Mouse (Mus musculus): ENCODE results near the gene Ltbp4.

Gene Ltbp4

GRCm38 (mm10) chr7:27291795-27292466 lies 45.6 kb downstream of the Ltbp4 start:
- DNase-seq: no peak

DNA sequence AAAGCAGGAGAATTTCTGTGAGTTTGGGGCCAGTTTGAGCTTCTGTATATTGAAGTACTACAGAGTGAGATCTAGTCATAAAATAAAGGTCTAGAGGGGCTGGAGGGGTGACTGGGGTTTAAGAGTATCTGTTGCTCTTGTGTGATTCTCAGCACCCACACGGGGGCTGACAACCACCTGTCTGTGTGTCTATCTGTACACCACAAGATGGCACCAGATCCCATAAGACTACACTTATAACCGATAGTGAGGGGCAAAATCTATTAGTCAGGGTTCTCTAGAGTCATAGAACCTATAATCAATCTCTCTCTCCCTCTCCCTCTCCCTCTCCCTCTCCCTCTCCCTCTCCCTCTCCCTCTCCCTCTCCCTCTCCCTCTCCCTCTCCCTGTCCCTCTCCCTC lies 46.9 kb downstream of the Ltbp4 start:
- no peak for DNase-seq

GRCm38 (mm10) chr7:27288732-27289131 lies 48.8 kb downstream of the Ltbp4 start:
- DNase-seq: no peak

- peak; percentile 79 for DNase-seq
Measured at GRCm38 (mm10) chr7:27285698-27286066, 51.8 kb downstream of the Ltbp4 start.

DNA sequence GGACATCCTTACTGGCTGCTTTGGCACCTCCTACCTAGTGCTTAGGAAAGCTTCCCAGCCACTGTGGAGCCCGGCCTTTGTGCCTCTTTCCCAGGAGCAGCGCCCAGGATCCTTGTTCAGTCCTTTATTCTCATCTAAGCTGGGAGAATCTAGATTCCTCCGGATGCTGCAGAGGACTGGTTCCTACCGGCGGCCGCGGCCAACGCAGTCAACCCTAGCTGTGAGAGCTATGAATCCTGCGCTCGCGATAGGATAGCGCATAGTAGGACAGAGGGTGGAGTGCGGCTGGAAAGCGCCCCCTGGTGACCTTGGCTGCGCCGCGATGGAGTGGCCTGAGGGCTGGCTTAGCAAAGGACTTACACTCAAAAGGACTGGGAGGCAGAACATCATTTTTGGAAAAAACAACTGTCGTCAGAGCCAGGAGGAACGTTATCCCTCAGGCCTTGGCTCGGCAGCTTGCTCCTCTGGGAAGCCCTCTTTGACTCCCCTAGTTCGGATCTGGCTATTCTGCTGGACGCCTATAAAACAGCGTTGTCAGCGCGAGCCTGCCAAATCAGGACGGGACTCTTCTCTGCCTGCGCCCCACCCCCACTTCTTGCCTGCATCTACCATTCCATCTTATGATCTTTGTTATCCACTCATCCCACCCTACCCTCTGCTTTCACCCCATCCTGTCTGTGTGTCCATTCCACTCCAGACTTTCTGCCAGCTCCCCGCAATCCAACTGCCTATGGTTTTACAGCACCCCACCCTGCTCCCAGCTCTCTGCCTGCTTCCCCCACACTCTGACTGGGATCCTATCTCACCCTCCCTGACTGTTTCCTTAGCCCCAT lies 52.4 kb downstream of the Ltbp4 start:
- DNase-seq: peak; percentile 64

- no peak for DNase-seq
Measured at GRCm38 (mm10) chr7:27282225-27282624, 55.3 kb downstream of the Ltbp4 start.

- no peak for DNase-seq
Measured at GRCm38 (mm10) chr7:27281717-27282116, 55.8 kb downstream of the Ltbp4 start.

GRCm38 (mm10) chr7:27277191-27277590 lies 60.3 kb downstream of the Ltbp4 start:
- DNase-seq: peak; percentile 33

- peak; percentile 40 for DNase-seq
Measured at GRCm38 (mm10) chr7:27276021-27276420, 61.5 kb downstream of the Ltbp4 start.

GRCm38 (mm10) chr7:27274916-27275315 lies 62.6 kb downstream of the Ltbp4 start:
- no peak for DNase-seq

DNA sequence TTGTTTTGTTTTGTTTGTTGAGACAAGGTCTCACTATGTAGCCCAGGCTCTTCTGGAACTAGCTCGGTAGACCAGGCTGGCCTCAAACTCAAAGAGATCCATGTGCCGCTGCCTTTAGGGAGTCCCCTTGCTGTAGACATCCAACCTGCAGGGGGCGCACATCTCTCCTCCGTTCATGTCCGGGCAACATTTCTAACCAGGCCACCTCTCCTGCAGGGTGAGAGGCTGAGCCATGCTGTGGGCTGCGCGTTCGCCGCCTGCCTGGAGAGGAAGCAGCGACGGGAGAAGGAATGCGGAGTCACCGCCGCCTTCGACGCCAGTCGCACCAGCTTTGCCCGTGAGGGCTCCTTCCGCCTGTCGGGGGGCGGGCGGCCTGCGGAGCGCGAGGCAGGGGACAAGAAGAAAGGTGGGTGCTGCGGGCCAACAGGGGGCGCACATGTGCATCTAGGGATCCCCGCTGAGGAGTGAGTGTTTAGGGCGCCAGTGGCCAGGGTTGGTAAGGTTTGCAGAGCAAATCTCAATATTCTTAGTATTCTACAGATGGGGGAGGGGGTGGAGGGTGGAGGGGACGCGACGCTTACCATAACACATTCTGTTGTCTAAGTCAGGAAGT lies 63.6 kb downstream of the Ltbp4 start:
- DNase-seq: peak; percentile 72

DNA sequence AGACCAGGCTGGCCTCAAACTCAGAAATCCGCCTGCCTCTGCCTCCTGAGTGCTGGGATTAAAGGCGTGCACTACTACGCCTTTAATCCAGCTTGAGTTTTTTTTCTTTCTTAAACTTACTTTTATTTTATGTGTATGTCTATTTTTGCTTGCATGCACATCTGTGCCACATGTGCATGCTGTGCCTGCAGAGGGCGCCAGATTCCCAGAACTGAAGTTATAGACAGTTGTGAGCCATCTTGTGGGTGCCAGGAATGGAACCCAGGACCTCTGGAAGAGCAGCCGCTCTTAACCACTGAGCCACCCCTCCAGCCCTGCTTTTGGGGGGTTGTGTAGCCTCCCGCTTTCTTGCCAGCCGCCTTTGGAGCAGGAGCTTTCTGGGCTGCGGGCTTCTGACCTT lies 66.1 kb downstream of the Ltbp4 start:
- no peak for DNase-seq

DNA sequence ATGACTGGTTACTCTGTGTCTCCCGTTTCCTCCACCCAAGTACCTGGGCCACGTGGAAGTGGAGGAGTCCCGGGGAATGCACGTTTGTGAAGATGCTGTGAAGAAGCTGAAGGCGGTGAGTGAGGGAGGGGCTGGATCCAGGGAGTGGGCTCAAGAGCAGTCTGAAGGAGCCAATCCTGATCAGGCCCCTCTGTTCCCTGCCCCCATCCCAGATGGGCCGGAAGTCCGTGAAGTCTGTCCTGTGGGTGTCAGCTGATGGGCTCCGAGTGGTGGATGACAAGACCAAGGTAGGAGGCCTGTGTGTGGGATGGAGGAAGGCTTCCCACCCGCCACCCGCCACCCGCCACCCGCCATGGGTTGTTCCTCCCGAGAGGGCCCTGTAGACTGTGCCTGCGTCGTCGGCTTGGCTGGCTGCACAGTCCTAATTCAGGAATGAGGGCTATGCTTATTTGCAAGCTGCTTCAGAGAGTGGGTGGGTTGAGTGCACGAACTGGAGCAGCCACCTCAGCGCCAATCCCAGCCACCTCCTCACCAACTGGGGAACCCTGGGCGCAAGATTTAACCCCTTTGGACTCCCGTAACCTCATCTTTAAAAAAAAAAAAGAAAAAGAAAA lies 70.9 kb downstream of the Ltbp4 start:
- no peak for DNase-seq

- no peak for DNase-seq
Measured at GRCm38 (mm10) chr7:27264761-27265160, 72.7 kb downstream of the Ltbp4 start.

- DNase-seq: no peak
Measured at GRCm38 (mm10) chr7:27261888-27262287, 75.6 kb downstream of the Ltbp4 start.

DNA sequence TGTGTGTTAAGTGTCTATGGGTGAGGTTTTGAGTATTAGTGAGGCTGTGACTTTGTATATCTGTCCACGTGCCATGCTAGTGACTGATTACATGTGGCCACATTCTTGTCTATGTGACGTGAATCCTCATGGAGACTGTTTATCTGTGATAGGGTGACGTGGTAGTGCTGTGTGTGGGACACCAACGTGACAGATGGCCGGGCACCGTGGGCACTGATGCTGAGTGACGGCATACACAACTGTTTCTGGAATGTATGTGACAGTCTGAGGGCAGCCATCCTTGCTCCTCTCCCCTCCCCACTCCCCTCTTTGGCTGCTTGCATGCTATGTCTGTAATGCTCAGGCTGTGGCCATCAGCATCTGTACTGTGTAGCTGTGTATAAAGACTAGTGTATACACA lies 76.6 kb downstream of the Ltbp4 start:
- no peak for DNase-seq

- DNase-seq: no peak
Measured at GRCm38 (mm10) chr7:27259771-27260170, 77.7 kb downstream of the Ltbp4 start.

DNA sequence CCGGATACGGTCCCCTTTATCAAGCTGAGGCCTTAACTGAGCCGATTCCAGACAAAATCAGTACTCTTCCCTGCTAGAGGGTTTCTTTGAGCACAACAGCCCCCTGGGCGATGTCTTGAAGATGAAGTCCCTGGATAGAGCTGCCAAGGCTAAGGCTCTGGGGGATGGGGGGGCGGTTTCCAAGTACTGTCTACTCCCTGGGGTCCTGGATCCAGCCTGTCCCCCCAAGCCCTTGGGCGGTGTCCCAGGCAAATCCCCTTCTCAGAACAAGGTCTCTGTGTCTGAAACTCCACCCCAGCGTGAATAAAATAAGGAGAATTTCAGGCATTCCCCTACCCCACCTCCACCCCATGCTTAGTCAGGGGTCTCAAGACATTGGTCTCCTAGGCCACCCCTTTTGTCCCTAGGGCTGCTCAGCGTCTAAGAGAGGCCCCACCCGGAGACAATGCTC lies 78.2 kb downstream of the Ltbp4 start:
- DNase-seq: peak; percentile 33

DNA sequence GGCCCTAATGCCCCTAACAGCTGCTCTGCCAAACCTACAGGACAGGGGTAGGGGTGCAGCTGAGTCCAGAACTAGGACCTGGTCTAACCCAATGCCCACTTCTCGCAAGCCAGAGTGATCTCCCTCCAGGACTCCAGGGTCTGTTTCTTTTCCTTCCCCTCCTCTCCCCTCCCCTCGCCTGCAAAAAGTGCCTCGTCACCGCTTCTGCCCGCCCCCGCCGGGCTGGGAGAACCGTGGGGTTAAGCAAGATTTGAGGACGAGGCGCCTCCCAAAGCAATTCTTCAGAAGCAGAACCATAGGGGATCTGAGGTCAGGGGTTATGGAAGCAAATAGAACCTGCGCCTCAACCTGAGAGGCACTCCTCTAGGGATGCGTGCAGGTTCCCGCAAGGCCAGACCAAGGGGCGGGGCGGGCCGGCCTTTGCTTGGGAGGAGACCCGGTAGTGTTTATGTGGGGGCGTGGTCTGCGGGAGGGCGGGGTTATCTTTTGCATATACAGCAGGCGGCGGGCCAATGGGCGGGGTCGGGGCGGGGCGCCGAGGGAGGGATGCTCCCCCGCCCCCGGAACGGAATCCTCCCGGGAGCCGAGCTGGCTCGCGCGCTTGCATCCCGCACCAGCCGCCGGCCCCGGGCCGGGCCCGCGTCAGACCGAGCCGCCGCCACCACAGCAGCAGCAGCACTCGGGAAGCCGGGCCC lies 79.1 kb downstream of the Ltbp4 start, which contains the start of gene Numbl:
TSS of gene Numbl (plus strand) at position 229 of the 695 bp plus-strand sequence.
- peak; percentile 96 for DNase-seq

- no peak for DNase-seq
Measured at GRCm38 (mm10) chr7:27257852-27258204, 79.7 kb downstream of the Ltbp4 start.

DNA sequence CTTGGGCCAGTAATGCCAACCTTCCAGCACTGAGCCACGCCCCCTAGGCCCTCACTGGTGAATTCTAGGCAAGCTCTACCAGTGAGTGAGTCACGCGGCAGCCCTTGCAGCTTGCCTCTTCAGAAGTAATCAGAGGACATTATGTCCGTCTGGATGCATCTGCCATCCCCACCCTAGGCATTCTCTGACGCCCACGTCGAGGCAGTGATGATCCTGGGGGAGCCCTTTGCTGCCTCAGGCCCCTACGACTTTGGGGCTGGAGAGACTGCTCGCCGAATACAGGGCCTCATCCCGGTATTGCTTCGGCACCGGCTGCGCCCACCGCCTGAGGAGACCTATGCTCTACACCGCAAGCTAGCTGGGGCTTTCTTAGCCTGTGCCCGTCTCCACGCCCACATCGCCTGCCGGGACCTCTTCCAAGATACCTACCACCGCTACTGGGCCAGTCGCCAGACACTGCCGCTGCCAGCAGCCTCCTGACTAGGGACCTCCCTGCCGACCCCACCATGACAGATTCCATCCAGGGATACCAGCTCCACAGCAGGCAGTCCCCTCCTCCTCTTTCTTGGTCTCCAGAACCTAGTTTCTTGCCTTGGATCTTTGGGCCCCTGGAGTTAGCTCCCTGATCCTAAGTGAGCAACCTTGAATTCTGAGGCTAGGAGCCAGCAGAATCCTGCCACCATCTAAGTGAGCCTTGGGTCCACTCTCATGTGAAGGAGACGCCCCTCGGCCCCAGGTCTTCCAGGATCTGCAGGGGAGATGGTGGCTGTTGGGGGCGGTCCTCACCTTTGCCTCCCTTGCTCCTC lies 80.2 kb downstream of the Ltbp4 start:
- peak; percentile 22 for DNase-seq

- peak; percentile 26 for DNase-seq
Measured at GRCm38 (mm10) chr7:27255721-27256120, 81.8 kb downstream of the Ltbp4 start.
